ENCODE assay signal across 10 mouse cellular contexts in genomic region chr3:61839355-61840009, GRCm38 (mm10).
DNase-seq lines count a peak whose midpoint lies in the region; ATAC-seq and TF ChIP-seq lines count a peak whose summit lies in the region.
"Had no signal": no experiment of that assay in that cellular context is flagged by ENCODE, and none has a peak within 500 bp of the region (broad histone marks: within the 10 kb centered on the region; RNA-seq: fewer than 3 reads in every experiment).

No protein-coding gene starts in this region.

- H3K4me2 ChIP-seq in forebrain, postnatal 0 days (ENCODE audit: low read depth), result no peak overlapping the region
- H3K4me2 ChIP-seq: heart, embryonic 13.5 days had no signal

- TF ChIP-seq POLR2A in cerebellum, adult 2 months (IDR thresholded peaks at IDR 0.05; ENCODE audit: borderline replicate concordance, insufficient read depth, low read length), result no peak
- no peak for TF ChIP-seq POLR2A in lung, adult 2 months (IDR thresholded peaks at IDR 0.05; ENCODE audit: borderline replicate concordance, extremely low read depth, low read depth, low read length)

- 71% methylated on average over 3 of the region's 3 CpGs for WGBS in cerebellum, adult 2 months
- WGBS in lung, adult 2 months, result 52% methylated on average over 3 of the region's 3 CpGs
- 57% methylated on average over 3 of the region's 3 CpGs for WGBS in forebrain, postnatal 0 days

- no peaks in the 10 kb centered on the region for H3K36me3 ChIP-seq in forebrain, postnatal 0 days (ENCODE audit: insufficient read depth)
- H3K36me3 ChIP-seq: heart, embryonic 13.5 days had no signal

- 0 out of 2 replicates have a peak, but pooled peaks have one; percentile 15 for TF ChIP-seq CTCF in cerebellum, adult 2 months (IDR thresholded peaks at IDR 0.05; ENCODE audit: borderline replicate concordance, insufficient read depth, low read depth, low read length)
- 0 out of 2 replicates have a peak, but pooled peaks have one; percentile 7 for TF ChIP-seq CTCF in lung, adult 2 months (IDR thresholded peaks at IDR 0.05; ENCODE audit: insufficient read depth, low read length)
- peak; percentile 61 for TF ChIP-seq CTCF in forebrain, postnatal 0 days (IDR thresholded peaks at IDR 0.05; ENCODE audit: low read depth)

- H3K9ac ChIP-seq in forebrain, postnatal 0 days, result no peak overlapping the region
- H3K9ac ChIP-seq: heart, embryonic 13.5 days had no signal

- no peak overlapping the region for H3K4me3 ChIP-seq in cerebellum, adult 2 months (replicated peaks; ENCODE audit: insufficient read depth, low read depth, low read length)
- H3K4me3 ChIP-seq in lung, adult 2 months (replicated peaks; ENCODE audit: extremely low read depth, low read depth, low read length), result no peak overlapping the region
- no peak overlapping the region for H3K4me3 ChIP-seq in forebrain, postnatal 0 days (ENCODE audit: low read depth, low read length)
- H3K4me3 ChIP-seq: heart, embryonic 13.5 days had no signal

- no peak overlapping the region for H3K27ac ChIP-seq in cerebellum, adult 2 months (ENCODE audit: insufficient read depth, low read length)
- H3K27ac ChIP-seq in forebrain, postnatal 0 days (ENCODE audit: low read depth, low read length), result no peak overlapping the region
- H3K27ac ChIP-seq: heart, embryonic 13.5 days; macrophage had no signal

- ATAC-seq in cerebellum, adult (ENCODE audit: insufficient number of reproducible peaks, low FRiP score, low TSS enrichment), result no peak
- ATAC-seq in forebrain, postnatal 0 days, result no peak
- ATAC-seq in megakaryocyte progenitor cell, adult 5-6 weeks (replicated peaks; ENCODE audit: poor library complexity), result peak; percentile 90

- no peak for DNase-seq in cerebellum, adult 2 months
- DNase-seq in lung, adult 2 months, result no peak
- DNase-seq in lung, adult 18-20 months, result no peak
- DNase-seq in adrenal gland, postnatal 14 days, result peak; percentile 69
- DNase-seq in forebrain, postnatal 0 days, result peak; percentile 25
- DNase-seq in MN1 (ENCODE audit: low spot score), result no peak

- H3K27me3 ChIP-seq in cerebellum, adult 2 months (ENCODE audit: control insufficient read depth, insufficient read depth, low read length), result no peaks in the 10 kb centered on the region
- H3K27me3 ChIP-seq in forebrain, postnatal 0 days (ENCODE audit: insufficient read depth, low read length), result no peaks in the 10 kb centered on the region
- H3K27me3 ChIP-seq: heart, embryonic 13.5 days had no signal

- H3K9me3 ChIP-seq in forebrain, postnatal 0 days (ENCODE audit: low read length), result no peaks in the 10 kb centered on the region
- H3K9me3 ChIP-seq: heart, embryonic 13.5 days had no signal

- H3K4me1 ChIP-seq in cerebellum, adult 2 months (ENCODE audit: control insufficient read depth, insufficient read depth, low read length), result no peaks in the 10 kb centered on the region
- no peaks in the 10 kb centered on the region for H3K4me1 ChIP-seq in lung, adult 2 months (ENCODE audit: control insufficient read depth, insufficient read depth, low read length)
- H3K4me1 ChIP-seq in forebrain, postnatal 0 days (ENCODE audit: insufficient read depth), result no peaks in the 10 kb centered on the region
- H3K4me1 ChIP-seq: heart, embryonic 13.5 days had no signal

Comparison
In these comparisons a context has a peak if more than half of its experiments do, and no peak if none do; other contexts are left out.
1. DNase-seq: peak in adrenal gland, postnatal 14 days (single experiment) and forebrain, postnatal 0 days (single experiment); none in cerebellum, adult 2 months (0 of 2), lung, adult 2 months (single experiment), lung, adult 18-20 months (0 of 2) and MN1 (single experiment).
2. CTCF ChIP-seq: peak in every context shown above with its lines; median percentile 61 in forebrain, postnatal 0 days; 15 in cerebellum, adult 2 months; 7 in lung, adult 2 months.